Mouse (Mus musculus) E14TG2a.4 (cell line): Measurements from ENCODE around the gene Ddx23.

ENCODE experiments used
- CTCF ChIP-seq: conservative IDR thresholded peaks from 2 replicates; pipeline ENCODE4 v1.5.1; 2014; ENCODE audit warnings: low read length
- NANOG ChIP-seq: IDR thresholded peaks from 2 replicates; pipeline ENCODE4 v1.6.1; 2014; ENCODE audit warnings: borderline replicate concordance, low read length, mixed read lengths
- POU5F1 ChIP-seq: IDR thresholded peaks from 2 replicates; pipeline ENCODE4 v1.6.1; 2014; ENCODE audit warnings: low read length, borderline replicate concordance

- TF ChIP-seq CTCF (no peak), POU5F1 (no peak), NANOG (no peak)
Observed at GRCm38 (mm10) chr15:98683746-98684145, 21.1 kb upstream of the Ddx23 start.
